Mouse (Mus musculus) T-helper 1 cell (primary cell): Measurements from ENCODE around the gene Jph4.

ENCODE experiments used
- in situ Hi-C: fragments of 300-600 bp; cut with MboI, MseI; formaldehyde crosslinking; loops from one replicate; pipeline ENCODE4 v1.15.1; 2025; ENCODE audit warnings: high pct_unique_total_duplicates

Gene Jph4

DNA sequence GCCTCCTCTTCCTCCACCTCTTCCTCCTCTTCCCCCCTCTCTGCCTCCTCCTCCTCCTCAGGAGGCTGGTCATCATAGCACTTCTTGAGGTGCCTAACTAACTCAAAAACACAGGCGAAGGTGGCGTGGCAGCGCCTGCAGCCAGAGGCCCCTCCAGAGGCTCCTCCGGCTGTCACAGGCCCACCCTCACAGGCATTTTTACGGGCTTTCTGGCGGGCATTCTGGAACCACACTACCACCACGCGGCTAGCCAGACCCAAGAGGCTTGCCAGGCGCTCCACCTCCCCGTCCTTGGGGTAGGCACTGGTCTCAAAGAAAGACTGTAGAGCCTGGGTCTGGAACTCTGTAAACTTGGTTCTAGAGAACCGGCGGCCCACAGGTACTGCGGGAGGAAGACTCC is 51.3 kb downstream of the Jph4 start:
- in situ Hi-C loops, result no loop called here

DNA sequence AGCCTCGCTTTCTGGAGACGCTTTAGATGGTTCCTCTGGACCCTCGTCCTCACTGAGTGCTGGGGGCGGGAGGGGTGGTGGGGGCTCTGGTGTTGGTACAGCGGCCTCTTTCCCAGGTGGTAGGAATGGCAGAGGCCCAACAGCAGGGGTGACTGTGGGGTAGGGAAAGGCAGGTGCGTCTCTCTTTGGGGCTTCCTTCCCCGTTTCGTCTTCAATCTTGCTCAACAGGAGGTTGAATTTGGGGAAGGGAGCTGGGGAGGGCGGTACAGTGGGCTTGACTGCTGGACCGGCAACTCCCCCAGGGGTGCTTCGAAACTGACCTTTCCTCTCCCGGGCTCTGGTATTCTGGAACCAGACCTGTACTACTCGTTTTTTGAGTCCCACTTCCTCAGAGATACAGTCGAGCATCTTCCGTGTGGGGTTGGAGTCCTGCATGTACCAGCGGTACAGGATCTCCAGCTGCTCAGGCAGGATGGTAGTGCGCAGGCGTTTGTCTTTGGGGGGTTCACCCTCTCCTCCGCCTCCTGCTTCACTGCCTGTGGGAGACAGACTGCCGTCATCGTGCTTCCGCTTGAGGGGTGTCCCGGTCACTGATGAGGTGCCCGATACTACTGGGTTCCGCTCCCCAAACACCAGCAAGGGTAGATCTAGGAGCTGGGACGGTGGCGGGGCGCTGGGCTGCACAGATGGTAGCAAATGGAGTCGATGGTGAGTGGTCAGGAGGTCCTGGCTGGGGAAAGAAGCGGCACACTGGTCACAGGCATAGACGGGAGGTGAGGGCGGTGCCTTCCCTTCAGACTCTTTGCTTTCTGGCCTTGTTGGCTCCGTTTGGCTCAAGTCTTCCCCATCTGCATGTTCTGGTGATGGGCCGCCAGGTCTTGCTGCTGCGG is 52.0 kb downstream of the Jph4 start:
- in situ Hi-C loops, result no loop called here

- in situ Hi-C loops, result no loop called here
Observed at GRCm38 (mm10) chr14:55063581-55064381, 53.0 kb downstream of the Jph4 start.

DNA sequence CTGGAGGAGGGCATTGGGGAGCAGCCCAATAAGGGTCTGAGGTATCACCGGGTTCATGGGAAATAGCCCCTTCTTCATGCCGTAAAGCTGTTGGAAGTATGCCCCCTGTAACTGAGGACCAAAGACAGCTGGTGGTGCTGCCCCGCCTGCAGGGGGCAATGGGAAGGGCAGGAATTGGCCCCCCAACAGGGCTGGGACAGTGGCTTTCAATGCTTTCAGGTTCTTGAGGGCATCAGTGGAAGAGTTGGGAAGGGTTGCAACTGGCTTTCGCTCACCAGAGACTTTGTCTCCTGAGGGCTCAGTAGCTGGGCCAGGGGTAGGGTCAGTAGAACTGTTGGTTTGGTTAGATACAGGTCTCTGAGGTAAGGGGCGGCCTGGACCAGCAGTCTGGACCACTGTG is 53.6 kb downstream of the Jph4 start:
- in situ Hi-C loops, result no loop called here

DNA sequence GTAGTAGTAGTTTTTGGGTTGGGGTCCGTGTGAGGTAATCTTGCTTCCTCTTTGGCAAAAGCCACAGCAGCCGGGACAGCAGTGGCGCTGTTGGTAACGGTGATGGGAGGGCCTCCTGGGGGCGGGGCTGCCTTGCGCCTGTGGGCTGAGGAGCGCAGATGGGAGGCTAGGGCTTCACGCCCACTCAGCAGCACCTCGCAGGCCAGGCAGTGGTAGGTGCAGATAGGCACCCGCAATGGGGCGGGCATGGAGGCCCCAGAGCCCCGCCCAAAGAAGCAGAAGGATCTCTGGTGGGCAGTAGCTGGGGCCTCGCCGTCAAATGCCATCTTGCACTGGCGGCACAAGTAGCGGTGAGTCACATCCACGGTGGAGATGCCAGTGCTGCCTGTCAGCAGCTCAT is 54.1 kb downstream of the Jph4 start:
- in situ Hi-C loops, result no loop called here

DNA sequence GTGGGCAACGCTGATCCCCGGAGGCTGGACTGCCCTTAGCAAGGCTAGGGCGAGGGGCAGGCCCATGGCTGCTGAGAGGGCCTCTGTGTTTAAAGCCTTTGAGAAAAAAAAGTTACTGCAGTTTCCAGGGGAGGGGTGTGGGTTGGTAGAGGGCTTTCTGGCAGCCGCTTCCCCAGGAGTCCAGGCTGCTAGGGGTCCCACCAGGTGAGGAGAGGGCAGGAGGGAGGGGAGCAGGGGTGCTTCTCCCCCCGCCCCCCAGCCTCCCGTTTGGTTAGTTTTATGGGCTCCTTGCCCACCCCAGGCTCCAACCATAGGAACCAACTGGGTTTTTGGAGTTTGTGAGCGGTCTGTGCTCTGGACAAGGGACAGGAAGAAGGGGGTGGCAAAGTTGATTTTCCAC is 54.9 kb downstream of the Jph4 start:
- in situ Hi-C loops, result no loop called here

GRCm38 (mm10) chr14:55059931-55060330 is 56.8 kb downstream of the Jph4 start:
- in situ Hi-C loops, result no loop called here

GRCm38 (mm10) chr14:55059009-55059408 is 57.7 kb downstream of the Jph4 start:
- in situ Hi-C loops, result no loop called here
